Mouse (Mus musculus) left cerebral cortex, adult 18-20 months (tissue): Measurements from ENCODE around the gene Sptbn4. TPM values are rescaled to one million over a fixed set of nuclear protein-coding genes. Genes with fewer than 3 reads are reported as not detected.

Experiments
- DNase-seq, 2 experiments: peaks; one replicate each; pipeline ENCODE4 v3.0.0; 2021 to 2022; ENCODE audit warnings: low spot score in 2 of 2, mixed read lengths in 1 of 2
- total RNA-seq, 2 experiments: library from RNA; stranded (reverse); gene quantifications; 2 replicates each; pipeline ENCODE4 v1.2.3; 2021

Gene Sptbn4
- total RNA-seq, 2 experiments from 2014 or later: 139 to 142 TPM

DNA sequence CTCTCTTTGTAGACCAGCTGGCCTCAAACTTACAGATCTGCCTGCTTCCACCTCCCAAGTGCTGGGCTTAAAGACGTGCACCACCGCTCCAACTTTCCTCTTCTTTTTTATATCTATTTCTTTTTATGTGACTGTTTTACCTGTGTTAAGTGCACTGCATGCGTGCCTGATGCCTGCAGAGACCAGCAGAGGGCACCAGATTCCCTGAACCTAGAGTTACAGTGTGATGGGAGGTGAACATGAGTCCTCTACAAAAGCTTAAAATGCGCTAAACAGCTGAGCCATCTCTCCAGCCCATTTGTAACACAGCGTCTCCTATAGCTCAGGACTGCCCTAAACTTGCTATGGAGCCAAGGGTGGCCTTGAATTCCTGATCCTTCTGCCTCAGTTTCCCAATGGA lies 9.9 kb downstream of the Sptbn4 start:
- no peak for DNase-seq

DNA sequence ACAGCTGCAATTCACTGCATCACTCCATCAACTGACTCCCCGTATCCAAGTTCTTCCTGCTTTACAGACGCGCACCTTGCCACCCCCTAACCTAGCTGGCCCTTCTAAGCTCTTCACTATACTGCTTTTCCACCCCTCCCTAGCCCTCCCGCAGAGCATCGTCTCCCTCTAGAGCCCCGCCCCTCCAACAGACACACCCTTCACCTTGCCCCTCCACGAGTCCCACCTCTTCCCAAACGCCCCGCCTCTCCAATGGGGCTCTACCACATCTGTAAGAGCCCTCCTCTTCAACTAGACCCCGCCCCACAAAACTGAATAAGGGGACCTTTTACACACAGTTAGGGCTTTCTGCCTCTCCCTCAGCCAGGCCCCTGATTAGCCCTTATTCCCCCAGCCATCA lies 13.7 kb downstream of the Sptbn4 start:
- DNase-seq: no peak

DNA sequence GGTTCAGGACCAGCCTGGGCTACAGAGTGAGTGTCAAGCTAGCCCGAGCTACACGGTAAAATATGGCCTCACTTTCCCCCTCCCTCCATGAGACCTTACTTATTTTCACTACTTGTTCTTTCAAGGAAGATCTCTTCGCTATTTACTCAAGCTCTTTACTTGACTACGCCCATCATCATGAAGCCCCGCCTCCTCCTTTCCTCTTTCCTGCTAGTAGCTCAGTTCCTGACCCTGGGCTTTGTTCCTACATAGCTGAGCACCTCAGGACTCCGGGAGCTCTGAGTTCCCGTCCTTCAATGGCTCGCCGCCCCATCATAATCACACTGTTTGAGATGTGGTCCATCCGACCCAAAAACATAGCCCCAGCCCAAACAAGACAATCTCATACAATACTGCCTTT lies 14.1 kb downstream of the Sptbn4 start:
- no peak for DNase-seq

DNA sequence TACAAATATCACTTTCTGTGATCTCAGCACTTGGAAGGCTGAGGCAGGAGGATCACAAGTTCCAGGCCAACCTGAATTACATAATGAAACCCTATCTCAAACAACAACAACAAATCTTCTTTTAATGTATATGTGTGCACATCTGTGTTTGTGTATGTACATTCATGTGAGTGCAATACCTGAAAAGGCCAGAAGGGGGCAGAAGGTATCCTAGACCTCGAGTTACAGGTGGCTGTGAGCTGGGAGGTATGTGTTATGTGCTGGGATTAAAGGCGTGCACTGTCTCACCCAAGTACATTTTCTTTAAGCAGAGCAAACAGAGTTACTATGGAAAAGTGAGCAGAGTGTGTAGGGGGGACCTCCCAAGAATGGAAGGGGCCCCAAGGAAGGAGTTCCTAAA lies 18.4 kb downstream of the Sptbn4 start:
- DNase-seq: no peak

DNA sequence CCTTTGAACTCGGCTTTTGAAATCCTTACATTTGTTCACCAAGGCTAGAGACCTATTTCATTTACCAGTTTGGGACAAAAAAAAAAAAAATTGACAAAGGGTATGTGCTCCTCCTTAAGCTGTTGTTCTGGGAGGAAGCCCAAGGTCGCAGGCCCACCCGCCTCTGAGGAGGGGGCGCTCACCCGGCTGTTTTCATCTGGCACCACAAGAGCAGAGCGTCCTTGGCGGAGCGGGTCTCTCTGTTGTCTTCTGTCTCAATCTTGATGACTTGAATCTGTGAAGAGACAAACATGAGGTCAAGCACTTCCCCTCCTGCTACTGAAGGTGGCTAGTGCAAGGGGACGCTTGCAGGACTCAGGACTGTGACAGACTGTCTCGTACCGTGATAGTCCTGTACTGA lies 19.5 kb downstream of the Sptbn4 start:
- no peak for DNase-seq

DNA sequence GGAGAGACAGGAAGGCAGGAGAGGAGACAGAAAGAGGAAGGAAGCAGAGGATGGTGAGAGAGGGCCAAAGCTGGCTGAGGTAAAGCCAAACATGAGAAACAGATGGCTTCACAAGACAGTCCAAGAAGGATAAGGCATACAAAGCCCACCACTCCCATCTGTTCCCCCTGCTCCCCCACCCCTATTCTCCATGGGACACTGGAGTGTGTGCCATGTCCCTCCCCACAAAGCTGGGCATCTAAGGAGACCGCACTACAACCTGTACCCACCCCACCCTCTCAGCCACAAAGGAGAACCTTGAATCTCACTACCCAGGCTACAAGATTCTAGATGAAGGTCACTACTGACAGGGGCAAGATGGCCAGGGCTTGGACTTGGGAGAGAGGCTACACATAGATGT lies 20.1 kb downstream of the Sptbn4 start:
- no peak for DNase-seq

DNA sequence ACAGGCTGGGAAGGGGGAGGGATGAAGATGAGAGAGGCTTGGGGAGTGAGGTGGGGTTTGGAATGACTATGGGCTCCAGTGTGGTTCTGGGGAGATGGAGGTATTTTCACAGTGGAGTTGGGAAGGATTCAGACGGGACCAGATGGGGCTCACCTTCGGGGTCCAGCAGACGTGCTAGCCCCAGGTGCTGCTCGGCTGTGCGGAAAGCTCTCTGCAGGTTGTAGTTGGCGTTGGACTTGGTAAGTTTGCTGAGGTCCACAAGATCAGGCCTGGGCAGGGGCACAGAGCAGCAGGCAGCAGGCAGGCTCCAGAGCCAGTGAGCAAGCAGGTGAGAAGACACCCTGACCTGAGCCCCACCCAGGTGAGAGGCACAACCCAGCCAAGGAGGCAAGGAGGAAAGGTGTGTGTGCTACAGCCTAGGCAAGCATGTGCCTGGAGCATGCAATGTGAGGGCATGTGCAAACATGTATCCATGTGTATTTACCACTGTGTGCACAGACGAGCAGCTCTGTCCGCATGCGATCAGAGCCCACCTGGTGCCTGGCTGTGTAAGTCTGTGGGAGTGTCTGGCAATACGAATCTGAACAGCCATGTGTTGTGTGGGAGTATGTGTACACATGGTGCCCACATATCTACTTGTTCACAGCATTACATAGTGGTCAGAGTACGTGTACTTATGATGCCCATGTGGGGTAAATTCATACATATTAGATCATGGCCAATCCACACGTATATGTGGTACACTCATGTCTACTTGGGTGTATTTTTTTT lies 23.7 kb downstream of the Sptbn4 start:
- no peak for DNase-seq

DNA sequence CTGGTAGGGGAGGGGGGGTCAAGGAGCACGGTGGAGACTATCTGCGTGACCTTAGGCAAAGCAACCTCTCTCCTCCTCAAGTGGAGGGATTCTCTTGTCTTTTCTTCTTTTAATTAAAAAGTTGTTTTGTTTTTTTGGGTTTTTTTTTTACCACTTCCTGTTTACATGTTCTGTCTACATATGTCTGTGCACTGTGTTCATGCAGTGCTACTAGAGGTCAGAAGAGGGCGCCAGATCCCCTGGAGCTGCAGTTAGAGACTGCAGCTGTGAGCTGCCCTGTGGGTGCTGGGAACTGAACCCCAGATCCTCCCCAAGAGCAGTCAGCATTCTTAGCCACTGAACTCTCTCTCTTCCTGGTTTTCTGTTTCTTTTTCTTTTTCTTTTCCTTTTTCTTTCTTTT lies 28.4 kb downstream of the Sptbn4 start:
- DNase-seq: no peak

DNA sequence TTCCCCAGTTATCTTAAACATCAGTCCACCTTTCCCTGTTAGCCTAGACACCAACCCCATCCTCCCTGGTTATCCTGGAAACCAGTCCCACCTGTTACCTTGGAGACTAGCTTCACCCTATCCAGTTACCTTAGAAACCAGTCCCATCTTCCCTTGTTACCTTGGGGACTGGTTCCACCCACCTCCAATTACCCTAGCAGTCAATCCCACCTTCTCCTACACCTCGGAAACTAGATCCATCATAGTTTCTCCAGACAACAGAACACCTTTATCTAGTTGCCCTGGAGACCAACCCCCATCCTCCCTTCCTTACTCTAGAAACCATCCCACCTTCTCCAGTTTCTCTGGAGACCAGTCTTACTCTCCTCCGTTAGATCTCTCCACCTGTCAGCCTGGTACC lies 30.3 kb downstream of the Sptbn4 start:
- DNase-seq: no peak

DNA sequence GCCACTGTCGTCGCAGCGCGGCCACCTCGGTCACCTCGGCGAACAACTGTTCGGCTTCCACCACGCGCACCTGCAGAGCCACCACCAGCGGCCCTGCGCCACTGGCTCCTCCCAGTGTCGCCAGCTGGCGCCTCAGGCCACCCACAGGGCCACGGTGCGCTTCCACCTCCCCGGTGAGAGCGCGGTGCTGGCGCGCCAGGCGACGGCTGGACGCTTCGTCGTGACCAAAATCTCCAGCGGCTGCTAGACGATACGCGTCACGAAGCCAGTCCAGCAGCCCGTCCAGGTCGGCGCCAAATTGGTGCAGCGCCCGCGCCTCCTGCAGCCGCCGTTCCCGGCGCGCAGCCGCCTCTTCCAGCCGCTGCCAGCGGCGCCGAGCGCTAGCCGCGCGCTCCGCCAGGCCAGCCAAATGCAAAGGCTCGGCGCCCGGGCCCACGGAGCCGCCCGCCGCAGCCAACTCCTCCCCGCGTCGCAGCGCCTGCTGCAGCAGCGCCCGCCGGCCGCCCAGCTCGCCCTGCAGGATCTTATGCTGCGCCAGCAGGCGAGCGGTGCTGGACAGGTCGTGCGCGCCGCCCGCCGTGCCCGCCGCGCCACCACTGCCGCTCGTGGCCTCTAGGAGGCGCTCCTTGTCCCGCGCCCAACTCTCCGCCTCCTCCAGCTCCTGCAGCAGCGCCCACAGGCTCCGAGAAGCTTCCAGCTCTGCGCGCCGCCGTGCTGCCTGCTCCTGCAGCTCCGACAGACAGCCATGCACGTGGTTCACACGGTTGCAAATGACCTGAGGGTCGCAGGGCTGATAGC lies 38.9 kb downstream of the Sptbn4 start:
- peak; percentile 56 to 61 for DNase-seq

DNA sequence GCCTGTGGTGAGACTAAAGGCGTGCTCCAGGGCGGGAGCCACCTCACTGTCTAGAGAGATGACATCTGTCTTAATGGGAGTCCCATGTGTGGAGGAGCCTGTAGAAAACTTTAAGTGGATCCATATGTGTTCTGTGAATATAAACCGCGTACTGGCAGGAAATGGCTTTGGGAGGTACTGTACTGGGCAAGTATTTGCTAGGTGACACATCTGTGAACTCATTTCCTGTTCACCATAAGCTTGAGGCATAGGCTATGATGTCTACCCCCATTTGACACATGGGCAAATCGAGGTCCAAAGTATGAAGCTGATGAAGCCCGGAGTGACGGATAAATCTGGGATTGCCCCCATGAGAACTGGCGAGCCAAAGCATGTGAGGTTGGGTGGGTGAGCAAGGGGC lies 39.7 kb downstream of the Sptbn4 start:
- DNase-seq: no peak

DNA sequence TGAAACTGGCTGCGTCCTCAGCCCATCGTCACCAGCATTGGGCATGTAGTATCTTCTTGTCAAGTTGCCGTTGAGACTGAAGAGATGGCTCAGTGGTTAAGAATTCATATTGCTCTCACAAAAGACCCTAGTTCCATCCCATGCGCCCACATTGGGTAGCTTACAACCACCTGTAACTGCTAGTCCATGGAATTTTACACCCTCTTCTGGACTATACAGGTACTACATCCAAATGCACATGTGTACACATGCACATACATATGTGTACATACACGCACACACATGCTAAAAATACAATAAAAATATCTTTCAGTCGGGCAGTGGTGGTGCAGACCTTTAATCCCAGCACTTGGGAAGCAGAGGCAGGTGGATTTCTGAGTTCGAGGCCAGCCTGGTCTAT lies 41.0 kb downstream of the Sptbn4 start:
- no peak for DNase-seq

DNA sequence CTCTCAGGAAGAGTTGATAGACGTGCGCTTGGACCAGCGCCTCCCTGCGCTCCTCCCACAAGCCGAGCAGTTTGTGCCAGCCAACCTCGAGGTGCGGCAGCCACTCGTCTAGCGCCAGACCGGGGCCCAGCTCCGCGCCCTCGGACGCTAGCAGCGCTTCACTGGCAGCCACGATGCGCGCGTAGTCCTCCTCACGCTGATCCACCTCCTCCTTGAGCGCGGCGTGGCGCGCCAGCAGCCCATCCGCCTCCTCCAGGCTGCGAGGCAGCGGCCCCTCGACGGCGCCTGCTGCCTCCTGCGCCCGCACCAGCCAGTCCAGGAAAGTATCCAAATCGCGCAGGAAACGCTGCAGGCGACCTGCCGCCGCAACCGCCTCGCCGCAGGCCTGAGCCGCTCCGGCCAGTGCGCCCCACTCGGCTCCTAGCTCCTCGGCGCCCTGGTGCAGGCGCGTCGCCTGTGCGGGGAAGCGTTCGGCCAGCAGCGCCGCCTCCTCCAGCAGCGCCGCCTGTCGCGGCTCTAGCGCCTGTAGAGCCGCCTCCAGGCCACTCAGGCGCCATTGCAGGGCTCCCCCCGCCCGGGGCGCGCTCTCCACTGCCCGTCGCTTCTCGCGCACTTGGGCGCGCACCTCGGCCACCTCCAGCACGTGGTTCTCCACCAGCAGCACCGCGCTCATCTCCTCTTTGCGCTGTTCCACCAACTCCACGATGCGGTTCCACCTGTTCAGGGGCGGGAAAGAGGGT lies 43.1 kb downstream of the Sptbn4 start:
- no peak for DNase-seq

DNA sequence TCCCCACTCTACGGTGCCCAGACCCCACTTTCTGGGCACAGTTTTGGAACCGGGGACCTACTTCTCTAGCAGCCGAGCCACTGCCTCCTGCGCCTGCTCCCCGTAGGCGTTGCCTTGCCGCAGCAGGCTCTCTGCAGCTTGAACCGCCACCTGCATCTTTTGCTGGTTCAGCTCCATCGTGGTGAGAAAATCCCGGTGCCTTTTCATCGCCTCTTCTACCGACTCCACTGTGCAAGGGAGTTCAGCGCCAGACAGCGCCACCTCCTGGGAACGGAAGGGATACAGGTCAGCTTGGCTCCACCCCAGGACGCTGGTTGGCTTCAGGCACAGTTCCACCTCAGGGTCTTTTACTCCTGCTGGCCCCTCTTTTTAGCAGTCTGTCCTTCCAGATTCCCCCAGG lies 44.8 kb downstream of the Sptbn4 start:
- peak; percentile 82 to 84 for DNase-seq

DNA sequence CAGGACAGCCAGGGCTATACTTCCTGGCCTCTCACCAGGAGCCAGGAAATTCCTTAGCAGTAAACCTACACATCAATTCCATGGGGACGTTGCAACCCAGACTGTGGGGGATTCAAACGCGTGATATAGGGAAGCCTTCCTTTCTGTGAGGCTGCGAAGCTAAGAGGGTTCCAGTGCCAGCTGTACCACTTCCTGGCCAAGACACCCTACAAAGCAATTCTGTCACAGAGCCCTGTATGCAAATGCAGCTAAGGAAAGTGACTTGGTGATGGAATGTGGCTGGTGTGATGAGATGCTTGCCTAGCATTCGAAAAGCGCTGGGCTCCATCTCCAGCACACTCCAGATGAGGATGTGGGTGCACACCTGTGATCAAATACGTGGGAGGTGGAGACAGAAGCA lies 46.9 kb downstream of the Sptbn4 start:
- peak in 1 of 2 experiments; percentile 33 for DNase-seq

DNA sequence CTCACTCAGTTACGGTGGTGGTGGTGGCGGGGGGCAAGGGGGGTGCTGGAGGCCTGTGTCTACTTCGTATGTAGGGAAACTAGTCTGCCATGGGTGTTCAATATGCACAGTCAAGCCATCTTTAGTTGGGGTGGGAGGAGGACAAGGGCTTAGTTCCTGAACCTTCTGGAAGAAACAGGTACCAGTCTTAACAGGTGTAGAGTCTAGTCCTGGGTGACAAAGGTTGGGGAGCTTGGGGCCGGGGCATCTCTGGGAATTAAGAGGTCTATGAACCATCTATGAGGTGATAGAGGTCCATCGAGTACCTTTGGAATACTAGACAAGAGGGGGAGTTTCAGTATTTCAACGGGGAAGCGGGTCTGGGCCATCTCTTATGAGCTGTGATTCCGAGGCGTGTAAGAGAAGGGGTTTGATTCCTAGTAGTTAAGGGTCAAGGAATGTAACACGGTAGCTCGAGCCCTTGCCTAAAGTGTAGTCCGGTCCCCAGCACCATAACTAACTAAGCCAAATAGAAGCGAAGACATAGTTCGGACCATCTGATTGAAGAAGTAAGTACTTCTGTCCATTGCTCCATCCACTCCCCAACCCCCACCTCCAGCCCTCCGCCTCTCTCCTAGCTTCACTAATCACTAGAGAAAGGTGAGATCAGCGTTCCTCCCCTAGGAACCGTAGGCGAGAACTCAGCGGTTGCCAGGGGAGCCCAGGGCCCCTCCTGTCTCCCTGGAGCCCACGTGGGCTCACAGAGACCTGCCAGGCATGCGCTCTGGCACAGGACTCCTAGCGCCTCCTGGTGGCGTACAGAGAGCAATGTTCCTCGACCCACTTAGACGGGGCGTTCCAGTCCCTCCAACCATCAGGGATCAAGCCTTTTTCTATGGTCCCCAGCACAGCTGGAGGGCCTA lies 50.2 kb downstream of the Sptbn4 start:
- DNase-seq: peak; percentile 62 to 65

DNA sequence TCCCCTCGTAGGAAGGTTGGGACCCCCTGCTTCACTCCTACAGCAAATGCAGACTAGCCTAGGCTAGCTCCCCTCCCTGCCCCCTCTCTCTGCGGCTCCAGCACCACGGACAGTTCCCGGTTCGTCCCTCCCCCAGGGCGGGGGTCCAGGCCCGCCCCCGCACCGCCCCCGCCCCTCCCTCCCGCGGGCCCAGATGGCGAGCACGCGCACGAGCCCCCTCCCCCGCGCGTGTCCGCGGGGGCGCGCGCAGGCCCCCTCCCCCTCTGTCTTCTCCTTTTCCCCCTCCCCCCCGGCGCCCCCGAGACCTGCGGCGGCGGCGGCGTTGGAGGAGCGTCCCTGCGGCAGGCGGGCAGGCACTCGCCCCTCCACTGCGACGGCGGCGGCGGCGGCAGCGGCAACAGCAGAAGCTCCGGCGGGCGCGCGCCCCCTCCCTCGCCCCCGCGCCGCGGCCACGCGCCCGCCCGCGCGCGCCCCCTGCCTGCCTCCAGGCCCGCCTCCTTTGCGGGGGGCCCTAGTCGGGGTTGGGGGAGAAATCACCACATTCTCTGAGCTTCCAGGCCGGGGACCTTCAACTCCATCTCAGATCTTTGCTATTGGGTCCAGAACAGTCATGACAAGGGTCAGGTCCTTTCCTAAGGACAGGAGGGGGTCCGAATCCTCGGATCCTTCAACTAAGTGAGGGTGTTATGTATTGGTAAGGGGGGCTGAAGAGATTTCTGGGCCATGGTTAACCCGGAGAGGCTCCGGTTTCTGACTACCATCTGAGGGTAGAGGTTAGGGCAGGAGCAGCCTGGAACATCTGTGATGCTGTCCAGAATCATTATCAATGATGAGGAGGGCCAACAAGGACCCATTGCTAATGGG lies 51.1 kb downstream of the Sptbn4 start:
- DNase-seq: peak; percentile 49 to 61

DNA sequence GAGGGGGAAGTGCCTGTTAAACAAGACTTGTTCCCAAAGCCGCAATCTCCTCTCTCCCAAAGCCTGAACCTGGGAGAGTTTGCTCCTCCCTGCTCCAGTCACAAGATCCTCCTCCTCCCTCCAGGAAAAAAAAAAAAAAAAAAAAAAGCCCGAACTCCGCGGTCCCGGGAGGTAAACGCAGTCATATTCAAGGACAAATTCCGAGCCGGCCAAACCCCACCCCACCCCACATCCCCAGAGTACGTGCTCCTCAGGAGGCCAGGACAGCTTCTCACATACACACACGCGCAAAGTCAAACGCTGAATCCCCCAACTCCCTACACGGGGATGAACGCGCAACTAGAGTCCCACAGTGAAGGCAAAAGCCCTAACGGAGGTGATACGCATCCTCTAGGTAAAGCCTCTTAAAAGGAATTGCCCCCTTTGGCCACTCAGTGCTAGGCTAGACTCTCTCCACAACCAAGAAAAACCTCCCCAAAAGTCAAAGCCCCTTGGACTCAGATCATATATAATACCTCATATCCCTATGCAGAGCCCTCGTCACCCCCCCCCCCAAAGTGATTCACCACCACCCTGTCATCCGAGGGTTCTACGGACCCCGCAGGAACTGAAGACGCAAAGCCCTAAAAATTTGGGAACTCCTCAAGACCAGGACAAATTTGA lies 51.8 kb downstream of the Sptbn4 start:
- DNase-seq: peak in 1 of 2 experiments; percentile 42

DNA sequence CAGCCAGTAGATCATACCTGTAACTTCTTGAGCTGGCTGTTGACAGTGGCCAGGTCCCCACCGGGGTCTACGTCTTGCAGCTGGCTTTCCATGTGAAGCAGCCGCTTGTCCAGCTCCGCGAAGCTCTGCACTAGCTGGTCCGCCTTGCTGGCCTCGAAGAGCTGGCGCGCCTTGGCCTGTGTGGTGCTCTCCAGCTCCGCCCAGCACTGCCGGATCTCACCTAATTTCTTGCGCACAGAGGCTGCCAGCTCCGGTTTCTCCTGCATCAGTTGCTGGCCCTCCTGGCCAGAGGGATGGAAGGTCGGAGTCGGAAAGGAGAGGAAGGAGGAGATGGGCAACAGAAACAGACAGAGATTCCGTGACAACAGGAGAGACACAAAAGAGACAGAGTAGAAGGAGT lies 56.1 kb downstream of the Sptbn4 start:
- DNase-seq: no peak
